Mouse (Mus musculus): ENCODE data around the gene Mrps21. TPM values are rescaled to one million over a fixed set of nuclear protein-coding genes. Genes with fewer than 3 reads are reported as not detected.

Mrps21 gene
- polyA plus RNA-seq, 1 experiment from 2014 or later: 359 TPM

DNA sequence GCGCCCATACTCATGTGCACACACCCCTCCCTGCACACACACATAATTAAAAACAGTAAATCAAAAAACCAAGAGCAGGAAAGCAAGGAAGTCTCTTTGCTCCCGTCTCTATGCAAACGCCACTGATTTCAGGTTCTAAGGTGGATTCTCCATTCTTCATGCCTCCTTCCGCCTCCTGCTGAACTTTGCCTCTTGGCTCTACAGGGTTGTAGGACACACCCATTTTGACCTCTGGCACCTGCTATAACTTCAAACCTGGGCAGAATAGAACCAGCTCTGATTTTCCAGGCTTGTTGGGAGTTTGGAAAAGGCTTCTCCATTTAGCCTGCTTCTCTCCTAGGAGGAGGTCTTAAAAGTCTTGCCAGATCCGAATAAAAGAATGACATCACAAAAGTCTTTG lies 13.1 kb upstream of the Mrps21 start:
- H3K4me3 ChIP-seq (ENCODE audit: low read depth, low read length): no peak overlapping the region
- H3K9ac ChIP-seq (ENCODE audit: low read length): no peak overlapping the region
- H3K27ac ChIP-seq (replicated peaks; ENCODE audit: low read depth, low read length): no peak overlapping the region
- WGBS: 64% methylated on average over 5 of the region's 5 CpGs
- H3K4me2 ChIP-seq (ENCODE audit: low read depth, severe bottlenecking): no peak overlapping the region
- DNase-seq (ENCODE audit: low spot score): no peak
- no peak for ATAC-seq (ENCODE audit: insufficient number of reproducible peaks, low FRiP score, low TSS enrichment, low read depth)
- H3K36me3 ChIP-seq (ENCODE audit: control insufficient read depth, insufficient read depth, low read length): no peaks in the 10 kb centered on the region
- H3K27me3 ChIP-seq (ENCODE audit: control insufficient read depth, insufficient read depth, low read length): no peaks in the 10 kb centered on the region
- H3K4me1 ChIP-seq (ENCODE audit: control insufficient read depth, insufficient read depth, low read length): peaks cover 3% of the 10 kb centered on the region; the same call in 1 of the 2 replicates
- H3K9me3 ChIP-seq (ENCODE audit: control insufficient read depth, low read length): no peaks in the 10 kb centered on the region

DNA sequence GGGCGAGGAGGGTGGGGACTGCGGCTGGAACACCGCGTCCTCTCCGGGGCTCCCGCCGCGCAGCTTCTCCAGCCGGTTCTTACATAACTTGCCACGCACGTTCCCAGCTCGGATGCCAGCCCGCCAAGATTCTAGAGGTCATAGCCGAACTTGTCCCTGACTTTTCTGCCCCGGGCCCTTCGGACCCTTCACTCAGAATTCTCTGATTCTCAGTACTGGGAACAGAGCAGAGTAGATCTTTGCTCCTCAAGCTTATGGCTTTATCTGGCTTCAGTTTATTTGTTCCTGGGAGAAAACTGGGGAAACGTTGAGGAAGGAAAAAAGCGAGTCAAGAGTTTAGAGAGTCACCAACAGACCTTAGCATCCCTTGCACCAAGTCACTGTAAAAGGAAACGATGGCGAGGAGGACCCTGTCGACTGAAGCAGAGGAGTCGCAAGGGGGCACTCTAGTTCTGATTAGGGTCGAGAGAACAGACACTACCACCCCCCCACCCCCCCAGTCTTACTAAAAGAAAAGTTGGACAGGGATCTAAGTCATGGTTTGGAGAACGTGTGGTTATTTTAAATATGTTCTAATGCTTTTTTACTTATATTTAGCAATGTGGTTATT lies 11.6 kb upstream of the Mrps21 start:
- H3K4me1 ChIP-seq (ENCODE audit: control insufficient read depth, insufficient read depth, low read length): peaks cover 3% of the 10 kb centered on the region; the same call in 1 of the 2 replicates
- no peak for ATAC-seq (ENCODE audit: insufficient number of reproducible peaks, low FRiP score, low TSS enrichment, low read depth)
- H3K36me3 ChIP-seq (ENCODE audit: control insufficient read depth, insufficient read depth, low read length): no peaks in the 10 kb centered on the region
- H3K4me2 ChIP-seq (ENCODE audit: low read depth, severe bottlenecking): peak overlapping the region; percentile 95
- peak overlapping the region; percentile 43 for H3K4me3 ChIP-seq (ENCODE audit: low read depth, low read length)
- no peak overlapping the region for H3K27ac ChIP-seq (replicated peaks; ENCODE audit: low read depth, low read length)
- peak; percentile 79 for DNase-seq (ENCODE audit: low spot score)
- no peaks in the 10 kb centered on the region for H3K27me3 ChIP-seq (ENCODE audit: control insufficient read depth, insufficient read depth, low read length)
- H3K9ac ChIP-seq (ENCODE audit: low read length): peak overlapping the region; percentile 28; the same call in 1 of the 2 replicates
- no peaks in the 10 kb centered on the region for H3K9me3 ChIP-seq (ENCODE audit: control insufficient read depth, low read length)
- 3% methylated on average over 24 of the region's 24 CpGs for WGBS

DNA sequence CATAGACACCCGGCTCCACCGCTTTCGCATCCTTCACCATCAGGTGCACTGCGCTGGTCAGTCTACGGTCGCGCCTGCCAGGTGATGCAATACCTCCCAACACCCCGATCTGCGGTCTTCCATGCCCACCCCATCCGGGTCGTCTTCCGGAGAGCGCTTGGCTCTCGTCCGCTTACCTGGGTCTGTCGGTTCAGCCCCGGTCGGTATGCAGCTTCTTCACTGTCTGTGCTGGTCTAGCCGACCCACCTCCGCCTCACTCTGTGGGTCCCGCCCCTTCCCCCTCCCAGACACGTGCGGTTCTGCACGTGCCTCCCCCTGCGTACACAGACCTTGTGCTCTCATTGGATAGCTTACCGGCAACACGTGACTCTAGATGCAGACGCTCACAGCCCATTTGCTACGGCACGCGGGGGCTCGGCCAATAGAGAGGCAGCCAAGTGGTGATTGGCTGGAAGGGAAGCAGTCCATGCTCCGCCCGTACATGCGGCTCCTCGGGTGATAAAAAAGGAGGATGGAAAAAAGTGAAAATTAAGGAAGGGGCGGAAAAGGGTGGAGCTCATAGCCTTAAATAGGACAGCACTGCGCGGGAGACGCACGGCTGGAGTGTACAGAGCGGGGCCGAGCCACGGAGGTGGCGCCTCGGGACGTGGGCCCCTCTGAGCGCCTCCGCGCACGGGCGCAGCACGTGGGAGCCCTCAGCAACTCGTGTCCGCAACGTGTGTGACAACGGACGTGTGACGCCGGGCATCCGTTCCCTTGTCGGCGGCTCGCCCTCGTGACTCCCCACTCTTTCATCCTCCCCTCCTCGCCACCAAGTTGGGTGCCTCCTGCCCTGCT lies 10.9 kb upstream of the Mrps21 start, which contains the start of gene Ciart:
TSS of gene Ciart (minus strand) at position 273 of the 837 bp plus-strand sequence.
- Histone ChIP-seq H3K4me3 (ENCODE audit: low read depth, low read length) (peak within 1 kb of the TSS; percentile 43), H3K9me3 (ENCODE audit: control insufficient read depth, low read length) (no peaks in the 10 kb centered on the region), H3K4me1 (ENCODE audit: control insufficient read depth, insufficient read depth, low read length) (peaks cover 3% of the 10 kb centered on the region; the same call in 1 of the 2 replicates), H3K27ac (replicated peaks; ENCODE audit: low read depth, low read length) (no peak within 1 kb of the TSS), H3K9ac (ENCODE audit: low read length) (peak within 1 kb of the TSS; percentile 28; the same call in 1 of the 2 replicates), H3K27me3 (ENCODE audit: control insufficient read depth, insufficient read depth, low read length) (no peaks in the 10 kb centered on the region), H3K4me2 (ENCODE audit: low read depth, severe bottlenecking) (peak within 1 kb of the TSS; percentile 95), H3K36me3 (ENCODE audit: control insufficient read depth, insufficient read depth, low read length) (no peaks in the 10 kb centered on the region)
- WGBS: under 1% methylated on average over 66 of the region's 66 CpGs
- DNase-seq (ENCODE audit: low spot score) (peak; percentile 94), ATAC-seq (ENCODE audit: insufficient number of reproducible peaks, low FRiP score, low TSS enrichment, low read depth) (peak; percentile 98)

DNA sequence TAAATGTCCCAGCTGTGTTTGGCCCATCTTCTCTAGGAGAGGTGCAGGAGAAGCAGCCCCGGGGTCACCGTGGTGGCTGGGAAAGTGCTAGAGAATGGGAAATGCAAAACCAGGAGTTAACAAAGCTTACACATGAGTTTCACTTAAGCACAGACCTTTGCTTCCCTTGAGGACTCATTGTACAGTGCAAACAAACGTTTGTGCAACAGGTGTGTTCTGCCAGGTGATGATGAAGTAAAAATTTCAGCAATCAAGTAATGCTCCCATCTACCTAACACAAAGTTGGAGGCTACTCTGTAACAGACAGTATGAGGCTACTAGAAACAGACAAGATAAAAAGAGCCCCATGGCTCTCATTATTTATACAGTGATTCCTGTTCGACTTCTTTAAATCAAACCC lies 7.7 kb upstream of the Mrps21 start:
- WGBS: 87% methylated on average over 4 of the region's 4 CpGs
- Histone ChIP-seq H3K27me3 (ENCODE audit: control insufficient read depth, insufficient read depth, low read length) (no peaks in the 10 kb centered on the region), H3K4me1 (ENCODE audit: control insufficient read depth, insufficient read depth, low read length) (peaks cover 3% of the 10 kb centered on the region; the same call in 1 of the 2 replicates), H3K4me2 (ENCODE audit: low read depth, severe bottlenecking) (no peak overlapping the region), H3K36me3 (ENCODE audit: control insufficient read depth, insufficient read depth, low read length) (no peaks in the 10 kb centered on the region), H3K9ac (ENCODE audit: low read length) (no peak overlapping the region), H3K4me3 (ENCODE audit: low read depth, low read length) (no peak overlapping the region), H3K9me3 (ENCODE audit: control insufficient read depth, low read length) (no peaks in the 10 kb centered on the region), H3K27ac (replicated peaks; ENCODE audit: low read depth, low read length) (no peak overlapping the region)
- no peak for DNase-seq (ENCODE audit: low spot score)
- ATAC-seq (ENCODE audit: insufficient number of reproducible peaks, low FRiP score, low TSS enrichment, low read depth): no peak

DNA sequence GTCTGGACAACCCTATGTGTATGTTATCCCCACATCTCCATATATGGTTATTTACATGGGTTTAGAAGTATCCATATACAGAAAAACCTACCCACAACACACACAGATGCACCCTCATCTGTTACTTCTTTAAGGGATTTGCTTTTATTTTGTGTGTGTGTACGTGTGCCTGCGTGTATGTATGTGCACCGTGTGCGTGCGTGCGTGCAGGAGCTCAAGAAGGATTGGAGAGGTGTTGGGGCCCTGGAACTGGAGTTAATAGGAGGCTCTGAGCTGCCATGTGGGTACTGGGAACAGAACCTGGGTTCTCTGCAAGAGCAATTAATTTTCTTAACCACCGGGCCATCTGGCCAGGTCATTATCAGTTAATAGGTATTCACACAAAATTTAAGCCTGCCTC lies 729 bp upstream of the Mrps21 start:
- Histone ChIP-seq H3K9me3 (ENCODE audit: control insufficient read depth, low read length) (no peaks in the 10 kb centered on the region), H3K9ac (ENCODE audit: low read length) (no peak overlapping the region), H3K27me3 (ENCODE audit: control insufficient read depth, insufficient read depth, low read length) (no peaks in the 10 kb centered on the region), H3K4me1 (ENCODE audit: control insufficient read depth, insufficient read depth, low read length) (peaks cover 4% of the 10 kb centered on the region; the same call in 1 of the 2 replicates), H3K4me3 (ENCODE audit: low read depth, low read length) (peak overlapping the region; percentile 53), H3K27ac (replicated peaks; ENCODE audit: low read depth, low read length) (no peak overlapping the region), H3K36me3 (ENCODE audit: control insufficient read depth, insufficient read depth, low read length) (peaks cover 4% of the 10 kb centered on the region), H3K4me2 (ENCODE audit: low read depth, severe bottlenecking) (peak overlapping the region; percentile 69)
- no peak for ATAC-seq (ENCODE audit: insufficient number of reproducible peaks, low FRiP score, low TSS enrichment, low read depth)
- DNase-seq (ENCODE audit: low spot score): no peak
- WGBS: 70% methylated on average over 7 of the region's 7 CpGs

DNA sequence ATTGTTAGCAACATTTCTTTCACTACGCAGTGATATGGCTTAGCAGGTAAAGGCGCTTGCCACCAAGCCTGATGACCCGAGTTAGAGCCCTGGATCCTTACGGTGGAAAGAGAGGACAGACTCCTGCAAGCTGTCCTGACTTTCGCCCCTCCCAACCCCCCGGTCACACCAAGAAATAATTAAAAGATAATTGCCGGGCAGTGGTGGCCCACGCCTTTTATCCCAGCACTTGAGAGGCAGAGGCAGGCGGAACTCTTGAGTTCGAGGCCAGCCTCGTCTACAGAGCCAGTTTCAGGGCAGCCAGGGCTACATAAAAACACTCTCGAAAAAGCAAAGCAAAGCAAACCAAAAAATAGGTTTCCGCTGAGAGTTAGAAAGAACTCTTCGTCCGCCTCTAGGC lies 343 bp downstream of the Mrps21 start:
- H3K27ac ChIP-seq (replicated peaks; ENCODE audit: low read depth, low read length): no peak overlapping the region; the same call in 1 of the 2 replicates
- H3K9me3 ChIP-seq (ENCODE audit: control insufficient read depth, low read length): no peaks in the 10 kb centered on the region
- peak overlapping the region; percentile 67 for H3K9ac ChIP-seq (ENCODE audit: low read length)
- H3K4me1 ChIP-seq (ENCODE audit: control insufficient read depth, insufficient read depth, low read length): peaks cover 4% of the 10 kb centered on the region; the same call in 1 of the 2 replicates
- 8% methylated on average over 15 of the region's 15 CpGs for WGBS
- H3K4me3 ChIP-seq (ENCODE audit: low read depth, low read length): peak overlapping the region; percentile 53
- H3K4me2 ChIP-seq (ENCODE audit: low read depth, severe bottlenecking): peak overlapping the region; percentile 69
- ATAC-seq (ENCODE audit: insufficient number of reproducible peaks, low FRiP score, low TSS enrichment, low read depth) (peak; percentile 28; the same call in 1 of the 2 replicates), DNase-seq (ENCODE audit: low spot score) (no peak)
- H3K27me3 ChIP-seq (ENCODE audit: control insufficient read depth, insufficient read depth, low read length): no peaks in the 10 kb centered on the region
- peaks cover 6% of the 10 kb centered on the region for H3K36me3 ChIP-seq (ENCODE audit: control insufficient read depth, insufficient read depth, low read length)

DNA sequence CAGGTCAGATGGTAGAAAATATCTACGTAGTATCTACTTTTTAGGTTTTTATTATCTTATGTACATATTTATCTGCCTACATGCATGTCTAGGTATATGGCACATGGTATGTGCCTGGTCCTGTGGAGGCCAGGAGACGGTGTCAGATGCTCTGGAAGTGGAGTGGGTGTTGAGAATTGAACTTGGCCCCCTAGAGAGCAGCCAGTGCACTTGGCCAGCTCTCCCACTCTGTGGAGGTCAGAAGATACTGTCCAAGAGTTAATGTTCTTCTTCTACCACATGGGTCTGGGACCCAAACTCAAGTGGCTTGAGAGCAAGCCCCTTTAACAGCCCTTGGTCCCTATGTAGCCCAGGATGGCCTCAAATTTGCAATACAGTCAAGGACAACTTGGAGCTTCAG lies 3.9 kb downstream of the Mrps21 start:
- peaks cover 4% of the 10 kb centered on the region; the same call in 1 of the 2 replicates for H3K4me1 ChIP-seq (ENCODE audit: control insufficient read depth, insufficient read depth, low read length)
- DNase-seq (ENCODE audit: low spot score) (no peak), ATAC-seq (ENCODE audit: insufficient number of reproducible peaks, low FRiP score, low TSS enrichment, low read depth) (no peak)
- H3K4me3 ChIP-seq (ENCODE audit: low read depth, low read length): no peak overlapping the region
- peaks cover 9% of the 10 kb centered on the region for H3K36me3 ChIP-seq (ENCODE audit: control insufficient read depth, insufficient read depth, low read length)
- no peak overlapping the region for H3K9ac ChIP-seq (ENCODE audit: low read length)
- no peak overlapping the region for H3K27ac ChIP-seq (replicated peaks; ENCODE audit: low read depth, low read length)
- H3K9me3 ChIP-seq (ENCODE audit: control insufficient read depth, low read length): no peaks in the 10 kb centered on the region
- no peaks in the 10 kb centered on the region for H3K27me3 ChIP-seq (ENCODE audit: control insufficient read depth, insufficient read depth, low read length)
- 94% methylated on average over 2 of the region's 2 CpGs for WGBS
- H3K4me2 ChIP-seq (ENCODE audit: low read depth, severe bottlenecking): no peak overlapping the region

DNA sequence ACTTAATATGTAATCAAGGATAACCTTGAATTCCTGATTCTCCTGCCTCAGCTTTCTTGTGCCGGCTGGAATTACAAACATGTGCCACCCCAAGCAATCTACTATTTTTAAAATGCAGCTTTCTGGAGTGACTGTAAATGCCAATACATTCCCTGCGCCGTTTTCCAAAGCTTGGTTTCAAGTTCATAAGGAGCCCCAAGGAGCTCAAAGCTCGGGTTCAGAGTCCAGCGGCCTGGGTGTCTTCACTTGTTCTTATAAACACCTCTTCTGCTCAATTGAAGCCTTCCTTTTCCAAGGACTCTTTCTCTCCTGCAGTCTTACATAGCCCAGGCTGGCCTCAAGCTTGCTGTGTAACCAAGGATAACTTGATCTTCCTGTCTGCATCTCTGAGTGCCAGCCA lies 5.2 kb downstream of the Mrps21 start:
- 86% methylated on average over 5 of the region's 5 CpGs for WGBS
- Histone ChIP-seq H3K9ac (ENCODE audit: low read length) (no peak overlapping the region), H3K4me2 (ENCODE audit: low read depth, severe bottlenecking) (no peak overlapping the region), H3K27me3 (ENCODE audit: control insufficient read depth, insufficient read depth, low read length) (no peaks in the 10 kb centered on the region), H3K36me3 (ENCODE audit: control insufficient read depth, insufficient read depth, low read length) (peaks cover 9% of the 10 kb centered on the region), H3K4me3 (ENCODE audit: low read depth, low read length) (no peak overlapping the region), H3K9me3 (ENCODE audit: control insufficient read depth, low read length) (no peaks in the 10 kb centered on the region), H3K4me1 (ENCODE audit: control insufficient read depth, insufficient read depth, low read length) (no peaks in the 10 kb centered on the region), H3K27ac (replicated peaks; ENCODE audit: low read depth, low read length) (no peak overlapping the region)
- ATAC-seq (ENCODE audit: insufficient number of reproducible peaks, low FRiP score, low TSS enrichment, low read depth) (no peak), DNase-seq (ENCODE audit: low spot score) (no peak)

All from limb, embryonic 11.5 days (tissue).